Mouse (Mus musculus) hindbrain, postnatal 0 days (tissue): ENCODE results near the gene Trcg1. TPM values are rescaled to one million over a fixed set of nuclear protein-coding genes. Genes with fewer than 3 reads are reported as not detected.

ENCODE experiments used
- ATAC-seq: fragments of 200-750 bp; cut with Nextera tagmentation; 2 replicates; pipeline ENCODE4 v1.8.0; 2017; ENCODE audit warnings: mild to moderate bottlenecking, moderate TSS enrichment, moderate library complexity
- DNase-seq: peaks from one replicate; pipeline ENCODE4 v3.0.0-alpha.2; 2015; ENCODE audit warnings: low spot score
- H3K27ac ChIP-seq: fragments of 300-500 bp; sonication (generic); 2 replicates; pipeline ENCODE4 v1.5.1; 2014; ENCODE audit warnings: mild to moderate bottlenecking
- H3K27me3 ChIP-seq: fragments of 300-500 bp; sonication (generic); 2 replicates; pipeline ENCODE4 v1.6.1; 2014; ENCODE audit warnings: low read length, mixed read lengths; ENCODE audit not compliant: insufficient read depth
- H3K36me3 ChIP-seq: fragments of 300-500 bp; sonication (generic); 2 replicates; pipeline ENCODE4 v1.6.1; 2014; ENCODE audit warnings: low read length, mixed read lengths; ENCODE audit not compliant: insufficient read depth
- H3K4me1 ChIP-seq: fragments of 300-500 bp; sonication (generic); 2 replicates; pipeline ENCODE4 v1.6.1; 2014; ENCODE audit warnings: antibody characterized with exemption, low read length, mixed read lengths; ENCODE audit not compliant: insufficient read depth
- H3K4me2 ChIP-seq: fragments of 300-500 bp; sonication (generic); 2 replicates; pipeline ENCODE4 v1.6.1; 2014; ENCODE audit warnings: low read depth, mild to moderate bottlenecking, low read length, moderate library complexity, mixed read lengths
- H3K4me3 ChIP-seq: fragments of 300-500 bp; sonication (generic); 2 replicates; pipeline ENCODE4 v1.5.1; 2014; ENCODE audit warnings: low read length
- H3K9ac ChIP-seq: fragments of 300-500 bp; sonication (generic); replicated peaks from 2 replicates; pipeline ENCODE4 v1.6.1; 2014; ENCODE audit warnings: mild to moderate bottlenecking, low read length, moderate library complexity, mixed read lengths
- H3K9me3 ChIP-seq: fragments of 300-500 bp; sonication (generic); 2 replicates; pipeline ENCODE4 v1.6.1; 2016; ENCODE audit warnings: low read length, mixed read lengths
- CTCF ChIP-seq: IDR thresholded peaks from 2 replicates; pipeline ENCODE4 v1.5.1; 2016; ENCODE audit warnings: antibody characterized with exemption, control low read depth, low read depth
- WGBS: fragments of 180-500 bp; shearing (Covaris S2); extraction: QIAGEN DNeasy Blood & Tissue Kit; methylation state at CpG from one replicate; pipeline ENCODE4 v1.1.7; 2014; 5-methylcytosine and 5-hydroxymethylcytosine counted together
- polyA plus RNA-seq: library from polyadenylated mRNA; unstranded; fragments of >200 nt; fragmentation: Nextera tagmentation; extraction: Ambion mirVana; gene quantifications from 2 replicates; pipeline ENCODE4 v1.2.1, GENCODE M21; 2015
- total RNA-seq: library from RNA; depleted of rRNA; stranded (reverse); fragments of >200 nt; gene quantifications from 2 replicates; pipeline ENCODE4 v1.2.3, GENCODE M21; 2014

Gene Trcg1
- total and polyA plus RNA-seq, 2 experiments from 2014 or later = not detected

DNA sequence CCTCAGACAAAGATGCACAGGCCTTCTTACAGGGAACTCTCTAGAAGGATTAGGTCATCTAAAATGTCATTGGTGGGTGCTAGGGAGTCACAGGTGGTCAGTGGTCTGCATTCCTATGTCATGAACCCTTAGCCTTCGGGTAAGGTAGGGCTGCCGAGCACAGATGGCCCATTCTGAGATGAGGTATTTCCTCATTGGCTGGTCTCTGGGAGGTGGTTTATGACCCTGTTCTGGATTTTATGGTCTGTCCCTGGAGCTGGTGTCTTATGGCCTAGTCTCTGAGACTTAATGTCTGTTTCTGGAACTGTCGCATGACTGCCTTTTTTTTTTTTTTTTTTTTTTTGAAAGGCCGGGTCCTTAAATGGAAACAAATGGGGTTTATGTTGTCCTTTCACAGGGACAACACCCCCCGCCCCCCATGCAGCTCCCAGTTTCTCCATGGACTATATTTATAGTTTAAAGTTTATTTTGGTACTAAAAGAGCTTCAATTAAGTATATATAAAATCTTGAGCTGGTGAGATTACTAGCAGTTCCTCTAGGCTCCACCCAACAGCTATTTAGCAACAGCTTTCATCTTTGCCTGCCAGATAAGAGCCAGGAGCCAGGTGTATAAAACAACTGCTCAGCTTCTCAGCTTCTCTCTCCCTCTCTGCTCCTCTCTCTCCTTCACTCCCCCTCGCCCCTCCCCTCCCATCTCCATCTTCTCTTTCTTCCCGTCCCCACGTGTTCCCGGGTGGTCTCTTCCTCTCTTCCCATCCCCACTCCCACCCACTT, 23.7 kb upstream of the Trcg1 start:
- no peak for TF ChIP-seq CTCF
- Histone ChIP-seq H3K4me2 (no peak overlapping the region), H3K9ac (no peak overlapping the region), H3K27me3 (no peaks in the 10 kb centered on the region), H3K4me3 (no peak overlapping the region), H3K36me3 (no peaks in the 10 kb centered on the region), H3K4me1 (no peaks in the 10 kb centered on the region), H3K27ac (no peak overlapping the region), H3K9me3 (no peaks in the 10 kb centered on the region)
- no peak for ATAC-seq
- no peak for DNase-seq
- 73% methylated on average over 9 of the region's 9 CpGs for WGBS

DNA sequence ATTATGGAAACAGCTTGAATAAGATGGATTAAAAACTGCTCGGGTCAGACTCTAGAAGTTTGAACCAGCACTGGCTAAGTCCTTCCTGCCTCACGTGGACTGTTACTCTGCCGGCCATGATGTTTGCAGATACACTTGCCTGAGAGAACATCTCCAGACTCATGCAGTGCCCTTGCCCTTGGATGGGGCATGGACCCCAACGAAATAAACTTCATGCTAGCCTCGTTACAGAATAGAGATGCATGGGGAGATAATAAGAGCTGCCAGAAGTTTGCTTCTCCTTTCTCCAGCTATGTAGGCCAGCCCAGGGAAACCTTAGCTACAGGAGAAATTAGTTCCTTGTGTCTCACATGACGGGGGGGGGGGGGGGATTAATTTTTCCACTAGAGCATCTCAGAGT, 21.9 kb upstream of the Trcg1 start:
- H3K4me1 ChIP-seq = no peaks in the 10 kb centered on the region
- WGBS = 69% methylated on average over 6 of the region's 6 CpGs
- no peak overlapping the region for H3K4me2 ChIP-seq
- no peaks in the 10 kb centered on the region for H3K36me3 ChIP-seq
- H3K27me3 ChIP-seq = no peaks in the 10 kb centered on the region
- H3K27ac ChIP-seq = no peak overlapping the region
- no peaks in the 10 kb centered on the region for H3K9me3 ChIP-seq
- H3K4me3 ChIP-seq = no peak overlapping the region
- TF ChIP-seq CTCF = no peak
- no peak for ATAC-seq
- H3K9ac ChIP-seq = no peak overlapping the region
- DNase-seq = no peak

DNA sequence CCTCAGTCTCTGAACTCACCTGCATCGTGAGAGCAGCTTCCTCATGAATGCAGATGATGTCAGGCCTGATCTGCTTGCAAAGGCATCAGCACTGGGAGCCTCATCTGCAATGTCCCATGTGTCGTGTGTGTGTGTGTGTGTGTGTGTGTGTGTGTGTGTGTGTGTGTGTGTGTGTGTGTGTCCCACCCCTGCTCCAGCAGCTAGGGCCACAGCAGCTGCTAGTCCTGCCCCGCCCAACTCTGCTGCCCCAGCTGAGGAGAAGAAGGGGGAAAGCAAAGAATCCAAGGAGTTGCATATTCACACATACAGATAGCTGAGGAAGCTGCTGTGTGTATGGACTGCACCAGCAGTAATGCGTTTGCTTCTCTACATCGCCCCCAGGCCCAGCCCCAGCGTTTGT, 19.1 kb upstream of the Trcg1 start:
- no peak for TF ChIP-seq CTCF
- Histone ChIP-seq H3K9me3 (no peaks in the 10 kb centered on the region), H3K4me3 (no peak overlapping the region), H3K9ac (no peak overlapping the region), H3K4me1 (no peaks in the 10 kb centered on the region), H3K27me3 (no peaks in the 10 kb centered on the region), H3K27ac (no peak overlapping the region), H3K4me2 (no peak overlapping the region), H3K36me3 (no peaks in the 10 kb centered on the region)
- DNase-seq (no peak), ATAC-seq (no peak)
- WGBS = 77% methylated on average over 6 of the region's 6 CpGs

DNA sequence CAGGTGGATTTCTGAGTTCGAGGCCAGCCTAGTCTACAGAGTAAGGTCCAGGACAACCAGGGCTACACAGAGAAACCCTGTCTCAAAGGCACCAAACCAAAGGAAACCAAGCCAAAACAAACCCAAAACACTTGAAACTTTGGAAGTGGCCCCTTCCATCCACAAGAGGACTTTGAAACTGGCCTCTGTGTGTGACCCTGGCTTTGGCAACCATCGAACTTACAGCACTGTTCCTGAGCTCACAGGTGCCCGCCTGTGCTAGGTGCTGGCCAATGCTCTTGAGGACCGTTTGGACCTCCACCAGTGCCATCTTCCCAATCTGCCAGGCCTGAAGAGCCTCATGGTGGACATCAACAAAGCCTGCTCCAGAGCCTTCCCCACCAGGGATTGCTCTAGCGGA, 17.6 kb upstream of the Trcg1 start:
- no peak overlapping the region for H3K27ac ChIP-seq
- H3K4me1 ChIP-seq = no peaks in the 10 kb centered on the region
- no peaks in the 10 kb centered on the region for H3K9me3 ChIP-seq
- no peak for DNase-seq
- no peaks in the 10 kb centered on the region for H3K36me3 ChIP-seq
- H3K4me3 ChIP-seq = no peak overlapping the region
- no peak for TF ChIP-seq CTCF
- no peak for ATAC-seq
- WGBS = 82% methylated on average over 5 of the region's 5 CpGs
- no peak overlapping the region for H3K4me2 ChIP-seq
- no peaks in the 10 kb centered on the region for H3K27me3 ChIP-seq
- no peak overlapping the region for H3K9ac ChIP-seq

DNA sequence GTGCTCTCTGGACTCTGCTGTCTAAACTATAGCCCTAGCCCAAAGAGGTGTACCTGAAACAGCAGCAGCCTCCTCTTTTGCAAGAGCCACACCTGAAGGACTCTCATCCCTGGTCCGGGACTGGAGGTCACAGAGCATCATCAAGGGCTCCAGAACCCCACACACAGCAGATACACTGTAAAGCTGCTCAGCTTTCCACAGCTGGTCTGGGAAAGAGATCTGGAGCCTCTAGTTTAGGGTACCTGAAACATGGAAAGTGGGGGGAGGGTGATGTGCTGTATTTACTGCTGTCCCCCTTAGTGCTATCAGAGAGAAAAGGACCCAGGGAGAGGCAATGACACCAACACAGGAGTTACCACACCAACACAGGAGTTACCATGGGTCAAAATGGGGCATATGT, 16.8 kb upstream of the Trcg1 start:
- no peaks in the 10 kb centered on the region for H3K9me3 ChIP-seq
- H3K4me1 ChIP-seq = no peaks in the 10 kb centered on the region
- no peak for ATAC-seq

DNA sequence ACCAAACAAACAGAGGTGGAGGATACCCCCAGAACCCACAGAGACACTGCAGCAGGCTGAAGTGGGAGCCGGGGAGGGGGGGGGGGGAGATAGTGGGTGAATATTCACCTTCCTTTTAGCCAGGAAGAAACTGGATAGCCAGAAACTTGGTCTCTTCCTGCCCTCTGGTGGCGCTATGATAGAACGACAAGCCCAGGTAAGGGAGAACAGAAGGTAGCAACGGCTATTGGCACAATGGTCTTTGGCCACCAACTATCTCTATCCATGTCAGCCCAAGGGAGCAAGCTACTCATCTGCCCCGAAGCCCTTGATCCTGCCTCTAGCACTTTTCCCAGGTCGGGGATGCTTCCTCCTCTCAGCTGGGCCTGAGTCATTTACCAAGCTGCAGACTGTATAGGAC, 16.0 kb upstream of the Trcg1 start:
- TF ChIP-seq CTCF = peak; percentile 84
- no peak; the same call in 1 of the 2 replicates for ATAC-seq
- 25% methylated on average over 6 of the region's 6 CpGs for WGBS

More for the DNA sequence above, 16.8 kb upstream of the Trcg1 start:
- no peak for DNase-seq
- H3K27me3 ChIP-seq = no peaks in the 10 kb centered on the region
- 81% methylated on average over 1 of the region's 1 CpGs for WGBS
- H3K27ac ChIP-seq = no peak overlapping the region
- TF ChIP-seq CTCF = no peak
- H3K4me2 ChIP-seq = no peak overlapping the region
- H3K4me3 ChIP-seq = no peak overlapping the region
- H3K9ac ChIP-seq = no peak overlapping the region
- no peaks in the 10 kb centered on the region for H3K36me3 ChIP-seq

DNA sequence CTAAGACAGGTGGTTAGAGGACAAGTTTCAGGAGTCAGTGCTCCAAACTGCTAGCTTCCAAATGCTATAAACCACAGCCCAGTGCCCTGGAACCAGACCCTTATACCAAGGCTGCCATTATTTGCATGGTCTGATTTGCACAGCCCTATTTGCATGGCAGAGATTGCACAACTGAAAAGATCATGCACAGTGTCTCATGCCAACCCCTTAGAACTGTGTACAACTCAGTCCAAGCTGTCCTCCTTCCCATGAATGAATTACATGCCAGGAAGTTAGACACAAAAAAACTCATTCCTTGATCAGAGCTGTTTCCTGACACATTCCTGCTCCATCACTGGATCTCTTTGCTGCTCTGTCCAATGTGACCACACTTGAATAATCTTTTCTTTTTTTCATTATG, 13.0 kb upstream of the Trcg1 start:
- Histone ChIP-seq H3K4me2 (no peak overlapping the region), H3K9ac (no peak overlapping the region), H3K4me1 (no peaks in the 10 kb centered on the region), H3K9me3 (no peaks in the 10 kb centered on the region), H3K36me3 (no peaks in the 10 kb centered on the region), H3K27ac (no peak overlapping the region), H3K27me3 (no peaks in the 10 kb centered on the region), H3K4me3 (no peak overlapping the region)
- TF ChIP-seq CTCF = no peak
- DNase-seq (no peak), ATAC-seq (no peak)

More for the DNA sequence above, 16.0 kb upstream of the Trcg1 start:
- no peak overlapping the region for H3K4me3 ChIP-seq
- H3K4me1 ChIP-seq = no peaks in the 10 kb centered on the region
- DNase-seq = peak; percentile 70
- H3K27ac ChIP-seq = no peak overlapping the region
- H3K9ac ChIP-seq = no peak overlapping the region
- no peaks in the 10 kb centered on the region for H3K36me3 ChIP-seq
- no peaks in the 10 kb centered on the region for H3K27me3 ChIP-seq
- no peak overlapping the region for H3K4me2 ChIP-seq
- H3K9me3 ChIP-seq = no peaks in the 10 kb centered on the region
